Mouse (Mus musculus) thymus, postnatal 25 days (tissue): ENCODE data around the gene Hnrnpa3.
A peak's percentile ranks its signal among the peaks of the same experiment; 100 is the strongest.
"Not testable (repeated sequence)": the region's sequence is repeated elsewhere in the genome, so short reads cannot be mapped to it uniquely, and the experiment has no call there.

Experiments used
- DNase-seq: peaks from one replicate; pipeline ENCODE4 v3.0.0; 2022

The Hnrnpa3 gene

GRCm38 (mm10) chr2:75637361-75637760 is 21.7 kb upstream of the Hnrnpa3 start:
- DNase-seq = no peak

- not testable (repeated sequence) for DNase-seq
Measured at GRCm38 (mm10) chr2:75637822-75638221, 21.2 kb upstream of the Hnrnpa3 start.

DNA sequence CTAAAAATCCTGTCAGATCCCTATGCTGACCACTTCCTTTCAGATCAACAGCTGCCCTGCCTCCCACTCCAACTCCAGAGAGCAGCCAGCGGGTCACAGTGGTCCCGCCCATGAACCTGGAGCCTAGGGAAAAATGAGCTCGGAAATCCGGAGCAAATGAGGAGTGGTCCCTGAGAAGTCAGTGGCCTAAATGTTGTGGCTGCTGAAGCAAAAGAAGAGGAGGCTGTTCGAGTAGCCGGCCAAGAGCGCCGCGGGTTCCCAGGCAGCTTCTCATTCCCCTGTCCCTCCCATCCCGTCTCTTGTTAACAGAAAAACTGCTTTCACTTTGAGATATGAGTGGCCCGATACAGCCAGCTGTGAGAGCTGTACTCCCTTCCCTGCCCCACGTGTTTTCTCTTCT is 19.5 kb upstream of the Hnrnpa3 start:
- not testable (repeated sequence) for DNase-seq

GRCm38 (mm10) chr2:75642312-75642711 is 16.7 kb upstream of the Hnrnpa3 start:
- not testable (repeated sequence) for DNase-seq

- no peak for DNase-seq
Measured at GRCm38 (mm10) chr2:75642795-75643550, 16.1 kb upstream of the Hnrnpa3 start.

DNA sequence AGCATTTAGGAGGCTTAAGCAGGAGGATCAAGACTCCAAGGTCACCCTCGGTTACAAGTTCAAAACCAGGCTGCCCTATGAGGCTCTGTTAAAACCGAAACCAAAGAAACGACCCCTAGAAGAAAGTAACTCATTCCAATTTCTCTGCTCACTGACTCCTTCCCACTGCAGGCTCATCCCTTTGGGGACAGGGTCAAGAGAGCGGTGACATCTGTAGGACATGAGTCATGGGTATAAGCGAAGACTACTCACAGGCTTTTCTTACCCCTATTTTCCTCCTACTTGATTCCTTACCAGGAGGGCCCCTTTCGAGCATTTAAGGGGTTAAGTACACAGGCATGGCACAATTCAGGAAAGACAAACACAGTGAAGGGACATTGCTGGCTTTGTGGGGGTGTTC is 15.1 kb upstream of the Hnrnpa3 start:
- no peak for DNase-seq

DNA sequence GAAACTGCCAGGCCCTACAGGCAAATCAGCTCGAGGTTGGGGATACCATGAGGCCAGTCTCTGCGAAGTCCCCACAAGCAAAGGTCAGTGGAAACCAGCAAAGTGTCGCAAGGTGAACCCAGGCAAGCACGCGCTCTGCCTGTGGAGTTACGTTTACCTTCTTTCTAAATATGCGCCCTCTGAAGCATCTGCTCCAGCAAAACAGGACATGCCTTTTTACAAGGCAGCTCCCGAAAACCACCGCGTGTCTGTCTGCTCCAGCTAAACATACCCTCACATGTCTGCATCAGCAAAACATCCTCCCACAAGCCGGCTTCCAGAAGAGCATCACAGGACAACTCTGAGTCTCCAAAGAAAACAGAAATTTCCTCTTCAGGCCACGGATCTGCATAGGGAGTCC is 13.8 kb upstream of the Hnrnpa3 start:
- no peak for DNase-seq

DNA sequence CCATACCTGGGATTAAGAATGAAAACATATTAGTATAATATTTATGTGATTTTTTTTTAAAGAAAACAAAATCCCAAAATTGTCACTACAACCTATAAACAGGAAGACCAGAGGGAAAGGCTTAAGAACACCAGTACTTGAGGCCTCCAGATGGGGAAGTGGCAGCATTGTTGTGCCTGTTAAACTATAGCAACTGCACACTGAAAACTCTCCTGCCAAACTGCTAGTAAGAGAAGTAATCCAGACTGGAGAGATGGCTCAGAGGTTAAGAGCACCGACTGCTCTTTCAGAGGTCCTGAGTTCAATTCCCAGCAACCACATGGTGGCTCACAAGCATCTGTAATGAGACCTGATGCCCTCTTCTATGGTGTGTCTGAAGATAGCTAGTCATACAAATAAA is 8.6 kb upstream of the Hnrnpa3 start:
- DNase-seq = no peak

- no peak for DNase-seq
Measured at GRCm38 (mm10) chr2:75653150-75653549, 5.9 kb upstream of the Hnrnpa3 start.

GRCm38 (mm10) chr2:75654679-75655078 is 4.4 kb upstream of the Hnrnpa3 start:
- DNase-seq = no peak

DNA sequence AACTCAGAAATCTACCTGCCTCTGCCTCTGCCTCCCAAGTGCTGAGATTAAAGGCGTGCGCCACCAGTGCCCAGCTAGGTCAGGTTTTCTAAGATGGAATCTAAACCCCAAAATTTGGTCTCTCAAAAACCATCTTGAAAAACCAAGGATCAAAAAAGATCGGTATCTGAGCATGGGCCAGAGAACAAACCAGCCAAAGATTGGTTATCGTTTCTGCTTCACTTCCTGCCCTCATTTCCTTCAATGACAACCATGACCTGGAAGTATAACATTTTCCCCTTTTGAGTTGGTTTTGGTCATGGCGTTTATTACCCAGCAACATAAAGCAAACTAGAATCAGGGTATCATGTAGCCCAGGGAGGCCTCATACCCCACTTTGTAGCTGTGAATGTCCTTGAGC is 2.1 kb upstream of the Hnrnpa3 start:
- DNase-seq = no peak

DNA sequence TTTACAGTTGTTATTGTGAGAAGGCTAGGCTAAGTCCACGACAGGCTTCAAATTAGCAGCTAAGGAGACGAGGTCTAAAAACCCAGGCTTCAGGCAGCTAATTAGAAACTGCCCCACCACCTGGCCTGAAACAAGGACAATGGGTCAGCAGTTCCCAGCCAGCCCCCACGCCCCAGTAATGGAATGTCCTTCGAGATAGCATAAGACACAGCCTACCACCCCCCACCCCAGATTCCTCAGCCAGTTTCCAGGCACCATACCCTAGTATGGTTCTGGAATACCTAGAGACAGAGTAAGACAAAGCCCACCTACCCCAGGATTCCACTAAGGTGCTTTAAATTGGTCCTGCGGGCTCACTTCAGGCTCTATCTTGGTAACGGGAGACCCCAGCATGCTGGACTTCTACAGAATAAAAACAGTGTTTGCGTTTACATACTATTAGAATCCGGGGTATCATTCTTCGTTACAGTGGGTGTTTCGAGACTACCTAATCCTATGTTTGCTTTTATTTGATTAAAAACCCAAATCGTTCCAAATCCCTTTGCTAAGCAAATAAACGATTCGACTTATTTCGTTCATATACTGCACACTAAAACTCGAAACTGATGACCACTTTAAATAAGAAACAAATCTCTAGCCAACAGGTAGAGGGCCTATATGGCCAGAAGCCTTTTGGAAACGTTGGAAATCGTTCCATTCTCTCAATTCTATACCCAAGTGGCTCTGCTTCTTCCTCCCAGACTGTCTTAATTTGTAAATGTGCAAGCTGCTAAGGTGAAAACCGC is 962 bp upstream of the Hnrnpa3 start:
- DNase-seq = no peak

DNA sequence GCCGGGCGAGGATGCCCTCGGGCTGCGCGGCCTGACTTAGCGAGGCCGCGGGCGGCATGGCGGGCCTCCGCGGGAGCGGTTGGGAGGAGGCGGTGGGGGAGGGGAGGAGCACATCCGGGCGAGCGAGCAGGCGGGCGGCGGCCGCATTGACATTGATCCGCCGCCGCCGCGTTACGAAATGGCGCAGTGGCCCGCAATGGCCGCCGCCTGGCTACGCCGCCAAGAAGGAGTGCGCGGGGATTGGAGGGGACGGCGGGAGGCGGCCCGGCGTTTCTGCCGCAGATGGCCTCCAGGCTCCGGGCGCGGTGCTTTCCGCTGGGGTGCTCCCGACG is 534 bp downstream of the Hnrnpa3 start:
- DNase-seq = peak; percentile 94

DNA sequence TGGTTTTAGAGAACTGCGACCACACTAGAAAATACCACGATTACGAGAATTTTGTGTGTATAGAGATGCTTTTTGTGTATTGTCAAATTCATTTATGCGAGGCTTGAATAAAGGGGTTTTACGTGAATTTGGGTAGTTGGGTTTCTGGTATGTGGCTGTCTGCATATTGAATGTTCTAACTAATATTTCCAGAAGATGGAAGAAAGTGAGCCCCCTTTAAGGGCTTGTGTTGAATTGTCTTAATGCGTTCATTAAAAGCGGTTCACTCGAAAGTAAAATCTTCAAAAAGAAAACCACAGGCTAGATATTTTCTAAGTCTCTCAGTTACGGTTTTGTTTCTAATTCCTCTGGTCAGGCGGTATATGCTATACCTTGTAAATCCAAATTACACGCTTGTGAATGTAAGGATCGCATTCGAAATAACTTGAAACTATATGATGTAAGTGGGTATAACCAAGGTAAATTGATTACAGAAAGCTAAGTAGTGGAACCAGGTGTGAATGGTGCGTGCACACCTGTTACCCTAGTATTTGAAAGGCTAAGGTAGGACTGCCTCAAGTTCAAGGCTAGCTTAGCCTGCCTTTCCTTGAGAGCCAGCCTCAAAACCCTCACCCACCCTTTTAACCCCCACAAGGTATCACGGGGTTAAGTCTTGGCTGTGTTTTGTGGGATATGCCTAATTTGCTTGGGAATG is 1.3 kb downstream of the Hnrnpa3 start:
- no peak for DNase-seq

DNA sequence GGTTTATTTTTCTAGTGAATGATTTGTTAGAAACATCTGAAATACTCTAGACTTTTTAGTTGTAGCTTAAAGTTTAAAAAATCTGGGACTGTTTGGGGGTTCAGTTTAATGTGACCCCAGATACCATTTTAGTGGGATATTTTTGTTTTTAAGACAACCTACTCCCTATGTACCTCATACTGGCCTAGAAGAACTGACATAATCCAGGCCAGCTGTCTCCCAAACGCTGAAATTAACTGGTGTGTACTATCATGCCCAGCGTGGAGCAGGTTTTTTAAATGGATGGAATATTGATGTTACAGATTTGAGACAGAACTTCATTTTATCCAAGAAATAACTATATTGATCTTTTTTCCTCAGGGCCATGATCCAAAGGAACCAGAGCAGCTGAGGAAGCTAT is 2.0 kb downstream of the Hnrnpa3 start:
- DNase-seq = no peak

- peak; percentile 26 for DNase-seq
Measured at GRCm38 (mm10) chr2:75669491-75670445, 10.7 kb downstream of the Hnrnpa3 start.

- DNase-seq = no peak
Measured at GRCm38 (mm10) chr2:75670446-75671336, 11.6 kb downstream of the Hnrnpa3 start.

- DNase-seq = no peak
Measured at GRCm38 (mm10) chr2:75671337-75671660, 12.2 kb downstream of the Hnrnpa3 start.

DNA sequence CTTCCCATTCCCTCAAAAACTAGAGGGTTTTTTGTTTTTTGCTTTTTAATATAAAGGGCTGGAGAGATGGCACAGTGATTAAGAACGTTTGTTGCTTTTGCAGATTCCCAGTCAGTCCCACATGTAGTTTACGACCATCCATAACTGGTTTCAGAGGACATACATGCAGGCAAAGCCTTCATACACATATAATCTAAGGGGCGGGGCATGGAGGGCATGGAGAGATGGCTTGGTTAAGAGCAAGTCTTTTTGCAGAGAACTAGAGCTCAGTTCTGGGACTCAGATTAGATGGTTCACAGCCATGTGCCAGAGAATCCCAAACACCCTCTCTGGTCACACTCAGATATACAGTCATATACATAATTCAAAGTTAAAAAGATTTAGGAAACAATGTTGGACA is 13.5 kb downstream of the Hnrnpa3 start:
- no peak for DNase-seq

GRCm38 (mm10) chr2:75676567-75676966 is 17.5 kb downstream of the Hnrnpa3 start:
- no peak for DNase-seq

- DNase-seq = no peak
Measured at GRCm38 (mm10) chr2:75679947-75680346, 20.9 kb downstream of the Hnrnpa3 start.

DNA sequence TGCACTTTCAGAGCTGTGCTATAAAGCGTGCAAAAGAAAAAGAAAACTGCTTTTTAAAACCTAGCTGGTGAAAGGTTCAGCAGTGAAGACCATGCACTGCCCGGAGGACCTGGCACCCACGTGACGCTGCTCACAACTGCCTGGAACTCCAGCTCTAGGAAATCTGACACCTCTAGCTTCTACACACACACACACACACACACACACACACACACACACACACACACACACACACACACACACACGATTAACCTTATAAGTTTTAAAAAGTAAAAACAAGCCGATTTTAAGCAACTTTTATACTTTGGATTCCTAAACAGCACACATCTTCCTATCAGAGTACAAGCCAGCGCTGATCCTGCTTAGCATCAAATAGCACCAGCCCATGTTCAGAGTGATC is 22.4 kb downstream of the Hnrnpa3 start:
- DNase-seq = no peak
